Mouse (Mus musculus): Measurements from ENCODE around the gene Arap1.

GRCm38 (mm10) chr7:101323141-101323594, 24.7 kb upstream of the Arap1 start:
- no peak for TF ChIP-seq CTCF (IDR thresholded peaks at IDR 0.05; ENCODE audit: low read depth, low read length)
- TF ChIP-seq POLR2A (IDR thresholded peaks at IDR 0.05; ENCODE audit: borderline replicate concordance, low read depth, low read length), result no peak

Data from bone marrow macrophage, adult 2 months (primary cell).